Mouse (Mus musculus) intestine, postnatal 0 days (tissue): ENCODE measurements around the gene Gm20773. TPM values are rescaled to one million over a fixed set of nuclear protein-coding genes. Genes with fewer than 3 reads are reported as not detected.
"Not testable (repeated sequence)": the region's sequence is repeated elsewhere in the genome, so short reads cannot be mapped to it uniquely, and the experiment has no call there.

Source experiments
- ATAC-seq: fragments of 200-750 bp; cut with Nextera tagmentation; 2 replicates; pipeline ENCODE4 v1.8.0; 2017; ENCODE audit warnings: mild to moderate bottlenecking, moderate TSS enrichment, moderate library complexity
- H3K27ac ChIP-seq: fragments of 300-500 bp; sonication (generic); 2 replicates; pipeline ENCODE4 v1.5.1; 2014; ENCODE audit warnings: mild to moderate bottlenecking, low read depth, low read length, moderate library complexity
- H3K27me3 ChIP-seq: fragments of 300-500 bp; sonication (generic); replicated peaks from 2 replicates; pipeline ENCODE4 v1.6.1; 2014; ENCODE audit warnings: low read length, mixed read lengths; ENCODE audit not compliant: control insufficient read depth, insufficient read depth
- H3K36me3 ChIP-seq: fragments of 300-500 bp; sonication (generic); 2 replicates; pipeline ENCODE4 v1.6.1; 2014; ENCODE audit warnings: mild to moderate bottlenecking, moderate library complexity; ENCODE audit not compliant: control insufficient read depth, insufficient read depth
- H3K4me1 ChIP-seq: fragments of 300-500 bp; sonication (generic); replicated peaks from 2 replicates; pipeline ENCODE4 v1.6.1; 2014; ENCODE audit warnings: antibody characterized with exemption, low read length, mixed read lengths; ENCODE audit not compliant: control insufficient read depth, insufficient read depth
- H3K4me2 ChIP-seq: fragments of 300-500 bp; sonication (generic); replicated peaks from 2 replicates; pipeline ENCODE4 v1.6.1; 2014; ENCODE audit warnings: low read depth, mild to moderate bottlenecking, moderate library complexity
- H3K4me3 ChIP-seq: fragments of 300-500 bp; sonication (generic); 2 replicates; pipeline ENCODE4 v1.5.1; 2014; ENCODE audit warnings: low read depth, low read length
- H3K9ac ChIP-seq: fragments of 300-500 bp; sonication (generic); 2 replicates; pipeline ENCODE4 v1.6.1; 2014; ENCODE audit warnings: mild to moderate bottlenecking, low read depth, low read length
- H3K9me3 ChIP-seq: fragments of 300-500 bp; sonication (generic); 2 replicates; pipeline ENCODE4 v1.6.1; 2016; ENCODE audit warnings: mixed run types; ENCODE audit not compliant: control insufficient read depth
- WGBS: fragments of 180-500 bp; shearing (Covaris S2); extraction: QIAGEN DNeasy Blood & Tissue Kit; methylation state at CpG from one replicate; pipeline ENCODE4 v1.1.7; 2014; 5-methylcytosine and 5-hydroxymethylcytosine counted together
- polyA plus RNA-seq: library from polyadenylated mRNA; unstranded; fragments of >200 nt; fragmentation: Nextera tagmentation; extraction: Ambion mirVana; gene quantifications from 2 replicates; pipeline ENCODE4 v1.2.1, GENCODE M21; 2015

Gm20773 gene
- polyA plus RNA-seq: not detected in 2 replicates

- H3K27me3 ChIP-seq, H3K4me2 ChIP-seq, H3K9ac ChIP-seq, H3K9me3 ChIP-seq, H3K4me1 ChIP-seq, H3K36me3 ChIP-seq, H3K4me3 ChIP-seq, ATAC-seq, H3K27ac ChIP-seq: not testable (repeated sequence)
- no CpG with 5 or more reads among the region's 1 CpGs for WGBS
Observed at GRCm38 (mm10) chrY:13493726-13494125, at the start of gene Gm20773. TSS of gene Gm20773 (plus strand) at chrY:13494026.

DNA sequence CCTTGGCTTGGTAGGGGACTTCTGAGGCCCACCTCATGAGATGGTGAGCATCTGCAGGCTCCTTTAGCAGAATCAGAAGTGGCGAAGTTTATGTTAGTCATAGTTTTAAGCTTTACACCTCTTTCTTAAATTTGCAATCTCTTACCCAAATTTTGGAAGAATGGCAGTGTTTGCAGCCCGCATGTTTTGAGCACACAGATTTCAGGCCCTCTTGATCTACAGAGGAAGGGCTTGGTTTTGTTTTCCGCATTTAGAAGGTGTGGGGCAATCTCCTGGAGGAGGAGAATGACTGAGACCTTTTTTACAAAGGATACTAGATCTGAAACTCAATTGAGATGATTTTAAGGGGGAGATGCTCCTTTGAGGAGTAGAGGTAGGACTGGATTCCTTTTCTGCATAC is 28.3 kb upstream of the Gm20773 start, which contains the start of gene Gm21866:
TSS of gene Gm21866 (minus strand) at position 101 of the 400 bp plus-strand sequence.
- not testable (repeated sequence) for H3K4me3 ChIP-seq

More for the DNA sequence above, 28.3 kb upstream of the Gm20773 start, which contains the start of gene Gm21866:
- H3K4me1 ChIP-seq, H3K27me3 ChIP-seq, H3K4me2 ChIP-seq, H3K9me3 ChIP-seq, H3K9ac ChIP-seq, ATAC-seq, H3K27ac ChIP-seq, H3K36me3 ChIP-seq: not testable (repeated sequence)
- 83% methylated on average over 1 of the region's 3 CpGs for WGBS

Other genes starting within 250 kb of the Gm20773 start
- not detected in 2 replicates for gene Gm21440, start 241.6 kb upstream of the Gm20773 start, polyA plus RNA-seq
- not detected in 2 replicates for gene Gm21454, start 241.6 kb upstream of the Gm20773 start, polyA plus RNA-seq
- gene Gm21725, start 145.0 kb upstream of the Gm20773 start, polyA plus RNA-seq: not detected in 2 replicates
- not detected in 2 replicates for gene Gm21866, start 28.4 kb upstream of the Gm20773 start, polyA plus RNA-seq